Mouse (Mus musculus) stomach, postnatal 0 days (tissue): ENCODE measurements around the gene Chit1. TPM values are rescaled to one million over a fixed set of nuclear protein-coding genes. Genes with fewer than 3 reads are reported as not detected.
A peak's percentile ranks its signal among the peaks of the same experiment; 100 is the strongest.

Experiments
- ATAC-seq: fragments of 200-750 bp; cut with Nextera tagmentation; 2 replicates; pipeline ENCODE4 v1.8.0; 2017; ENCODE audit not compliant: low FRiP score, low TSS enrichment
- DNase-seq: peaks from one replicate; pipeline ENCODE4 v3.0.0-alpha.2; 2016; ENCODE audit warnings: low spot score
- H3K27ac ChIP-seq: fragments of 300-500 bp; sonication (generic); replicated peaks from 2 replicates; pipeline ENCODE4 v1.5.1; 2014; ENCODE audit warnings: mild to moderate bottlenecking, control low read depth
- H3K27me3 ChIP-seq: fragments of 300-500 bp; sonication (generic); 2 replicates; pipeline ENCODE4 v1.6.1; 2014; ENCODE audit warnings: low read length; ENCODE audit not compliant: control insufficient read depth, insufficient read depth
- H3K36me3 ChIP-seq: fragments of 300-500 bp; sonication (generic); 2 replicates; pipeline ENCODE4 v1.6.1; 2014; ENCODE audit warnings: low read length, mixed read lengths; ENCODE audit not compliant: control insufficient read depth, insufficient read depth
- H3K4me1 ChIP-seq: fragments of 300-500 bp; sonication (generic); replicated peaks from 2 replicates; pipeline ENCODE4 v1.6.1; 2014; ENCODE audit warnings: antibody characterized with exemption; ENCODE audit not compliant: control insufficient read depth, insufficient read depth
- H3K4me2 ChIP-seq: fragments of 300-500 bp; sonication (generic); replicated peaks from 2 replicates; pipeline ENCODE4 v1.6.1; 2014; ENCODE audit warnings: low read depth, mild to moderate bottlenecking, control low read depth, moderate library complexity
- H3K4me3 ChIP-seq: fragments of 300-500 bp; sonication (generic); 2 replicates; pipeline ENCODE4 v1.5.1; 2014; ENCODE audit warnings: low read depth, low read length, control low read depth
- H3K9ac ChIP-seq: fragments of 300-500 bp; sonication (generic); 2 replicates; pipeline ENCODE4 v1.6.1; 2014; ENCODE audit warnings: mild to moderate bottlenecking, low read length, control low read depth, mixed read lengths
- H3K9me3 ChIP-seq: fragments of 300-500 bp; sonication (generic); 2 replicates; pipeline ENCODE4 v1.6.1; 2016; ENCODE audit warnings: low read length; ENCODE audit not compliant: control insufficient read depth
- CTCF ChIP-seq: IDR thresholded peaks from 2 replicates; pipeline ENCODE4 v1.5.1; 2016; ENCODE audit warnings: antibody characterized with exemption, low read depth, mild to moderate bottlenecking, moderate library complexity
- EP300 ChIP-seq: optimal IDR thresholded peaks from 2 replicates; pipeline ENCODE3; 2016; ENCODE audit warnings: antibody characterized with exemption
- WGBS: fragments of 180-500 bp; shearing (Covaris S2); extraction: QIAGEN DNeasy Blood & Tissue Kit; methylation state at CpG from one replicate; pipeline ENCODE4 v1.1.7; 2014; 5-methylcytosine and 5-hydroxymethylcytosine counted together
- polyA plus RNA-seq: library from polyadenylated mRNA; unstranded; fragments of >200 nt; fragmentation: Nextera tagmentation; extraction: Ambion mirVana; gene quantifications from 2 replicates; pipeline ENCODE4 v1.2.1, GENCODE M21; 2015

The Chit1 gene
- polyA plus RNA-seq, 1 experiment from 2014 or later: 38.5 TPM

DNA sequence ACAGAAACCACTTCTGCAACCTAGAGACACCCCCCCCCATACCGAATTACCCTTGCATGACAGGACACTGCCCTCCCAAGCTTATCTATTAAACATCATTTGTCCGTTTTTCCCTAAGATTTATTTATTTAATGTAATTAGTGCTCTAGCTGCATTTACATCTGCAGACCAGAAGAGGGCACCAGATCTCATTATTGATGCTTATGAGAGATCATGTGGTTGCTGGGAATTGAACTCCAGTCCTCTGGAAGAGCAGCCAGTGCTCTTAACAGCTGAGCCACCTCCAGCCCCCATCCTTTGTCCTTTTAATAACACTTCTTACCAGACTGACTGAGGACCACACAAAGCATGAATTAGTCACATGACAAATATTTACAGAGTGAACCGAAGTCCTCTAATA is 43.6 kb downstream of the Chit1 start:
- DNase-seq (no peak), ATAC-seq (no peak)
- Histone ChIP-seq H3K4me1 (no peaks in the 10 kb centered on the region), H3K36me3 (no peaks in the 10 kb centered on the region), H3K4me3 (no peak overlapping the region), H3K4me2 (no peak overlapping the region), H3K27me3 (no peaks in the 10 kb centered on the region), H3K9me3 (no peaks in the 10 kb centered on the region), H3K27ac (no peak overlapping the region), H3K9ac (no peak overlapping the region)
- TF ChIP-seq CTCF (peak; percentile 66), EP300 (no peak)
- 48% methylated on average over 3 of the region's 3 CpGs for WGBS

DNA sequence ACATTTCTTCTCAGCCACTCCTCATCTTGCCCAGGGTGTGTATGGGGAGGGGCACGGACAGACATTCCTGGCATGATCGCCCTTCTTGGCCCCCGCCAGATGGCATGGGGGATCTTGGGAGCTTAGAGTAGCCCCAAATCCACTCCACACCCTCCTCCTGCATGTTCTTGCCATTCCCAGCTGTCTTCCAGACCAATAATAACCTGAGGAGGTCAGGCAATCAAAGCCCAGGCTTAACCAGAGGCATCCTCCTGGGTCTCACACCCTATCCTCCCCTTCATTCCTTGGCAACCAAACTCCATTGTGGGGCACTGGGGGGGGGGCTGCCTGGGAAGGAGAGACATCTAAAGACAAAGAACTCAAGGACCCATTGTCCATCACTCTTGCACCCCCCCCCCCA is 49.4 kb downstream of the Chit1 start:
- ATAC-seq: no peak
- no peak overlapping the region for H3K27ac ChIP-seq
- H3K27me3 ChIP-seq: no peaks in the 10 kb centered on the region
- no peak for TF ChIP-seq CTCF
- TF ChIP-seq EP300: no peak
- 68% methylated on average over 3 of the region's 3 CpGs for WGBS
- no peaks in the 10 kb centered on the region for H3K4me1 ChIP-seq
- no peak for DNase-seq
- no peaks in the 10 kb centered on the region for H3K9me3 ChIP-seq
- no peak overlapping the region for H3K4me3 ChIP-seq
- no peak overlapping the region for H3K9ac ChIP-seq
- H3K4me2 ChIP-seq: no peak overlapping the region
- no peaks in the 10 kb centered on the region for H3K36me3 ChIP-seq

DNA sequence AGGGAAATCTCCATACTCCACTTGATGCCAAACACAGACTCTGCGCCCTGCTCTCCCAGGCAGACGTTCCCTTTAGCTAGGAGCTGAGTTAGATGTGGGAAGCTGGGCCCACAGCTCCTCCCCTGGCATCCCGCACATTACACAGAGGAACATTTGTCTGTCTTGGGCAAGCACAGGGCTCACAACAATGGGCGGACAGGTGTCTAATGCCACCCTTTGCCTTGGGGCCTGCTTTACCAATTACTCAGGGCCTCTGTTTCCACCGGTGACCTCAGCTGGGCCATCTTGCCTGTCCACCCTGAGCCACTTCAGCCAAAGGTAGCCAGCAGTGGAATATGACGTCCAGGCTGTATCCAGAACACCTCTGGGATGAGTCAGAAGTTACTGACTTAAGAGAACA is 50.4 kb downstream of the Chit1 start:
- WGBS: 75% methylated on average over 6 of the region's 6 CpGs
- no peak for ATAC-seq

DNA sequence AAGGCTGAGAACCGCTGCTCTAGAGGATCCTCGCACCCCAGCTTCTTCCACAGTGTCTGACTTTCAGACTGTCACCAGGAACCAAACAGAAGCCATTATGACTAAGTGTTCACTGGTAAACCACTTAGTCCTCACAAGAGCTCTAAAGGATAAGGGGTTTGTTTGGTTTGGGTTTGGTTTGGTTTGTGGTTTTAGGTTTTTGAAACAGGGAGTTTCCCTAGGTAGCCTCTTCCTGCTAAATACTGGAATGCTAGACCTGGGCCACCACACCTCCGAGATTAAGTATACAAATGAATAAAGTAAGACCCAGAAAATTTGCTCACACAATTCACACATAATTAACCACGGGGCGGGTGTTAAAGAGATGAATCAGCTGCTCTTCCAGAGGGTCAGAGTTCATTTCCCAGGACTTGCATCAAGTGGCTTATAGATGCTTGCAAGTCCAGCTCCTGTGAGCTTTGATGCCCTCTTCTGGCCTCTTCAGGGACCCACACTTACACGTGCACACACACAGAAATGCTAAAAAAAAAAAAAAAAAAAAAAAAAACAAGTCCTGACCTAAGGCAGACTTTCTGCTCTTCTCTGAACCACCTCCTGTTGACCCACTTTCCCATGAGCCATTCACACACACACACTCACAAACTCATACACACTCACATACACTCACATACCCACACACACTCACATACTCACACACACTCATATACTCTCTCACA is 51.6 kb downstream of the Chit1 start:
- Histone ChIP-seq H3K4me1 (no peaks in the 10 kb centered on the region), H3K4me2 (no peak overlapping the region), H3K27ac (no peak overlapping the region), H3K36me3 (no peaks in the 10 kb centered on the region), H3K4me3 (no peak overlapping the region), H3K27me3 (no peaks in the 10 kb centered on the region), H3K9me3 (no peaks in the 10 kb centered on the region), H3K9ac (no peak overlapping the region)
- 69% methylated on average over 6 of the region's 6 CpGs for WGBS
- peak; percentile 59 for ATAC-seq
- TF ChIP-seq CTCF (peak; percentile 30; the same call in 1 of the 2 replicates), EP300 (no peak)
- no peak for DNase-seq

More for the DNA sequence above, 50.4 kb downstream of the Chit1 start:
- Histone ChIP-seq H3K36me3 (no peaks in the 10 kb centered on the region), H3K4me1 (no peaks in the 10 kb centered on the region), H3K4me3 (no peak overlapping the region), H3K9ac (no peak overlapping the region), H3K9me3 (no peaks in the 10 kb centered on the region), H3K27ac (no peak overlapping the region), H3K27me3 (no peaks in the 10 kb centered on the region), H3K4me2 (no peak overlapping the region)
- DNase-seq: no peak
- TF ChIP-seq EP300: no peak
- TF ChIP-seq CTCF: no peak

DNA sequence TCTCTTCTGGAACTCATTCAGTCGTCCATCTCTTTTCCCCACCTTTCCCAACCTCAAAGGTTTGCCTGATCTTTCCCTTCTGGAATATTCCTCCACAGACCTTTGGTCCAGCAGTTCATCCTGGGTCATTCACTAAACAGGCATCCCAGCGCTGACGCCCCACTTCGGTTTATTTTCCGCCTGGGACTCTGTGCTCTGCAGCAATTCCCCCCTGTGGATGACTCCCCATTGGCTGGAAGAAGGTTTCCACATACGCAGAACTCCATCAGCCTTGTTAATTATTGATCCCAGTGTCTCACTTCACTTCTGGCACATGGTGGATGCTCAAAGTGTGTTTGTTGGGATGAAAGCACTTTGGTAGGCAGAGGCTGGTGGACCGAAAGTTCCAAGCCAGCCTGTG is 52.4 kb downstream of the Chit1 start:
- Histone ChIP-seq H3K9ac (no peak overlapping the region), H3K9me3 (no peaks in the 10 kb centered on the region), H3K4me2 (no peak overlapping the region), H3K36me3 (no peaks in the 10 kb centered on the region), H3K4me1 (no peaks in the 10 kb centered on the region), H3K27me3 (no peaks in the 10 kb centered on the region), H3K27ac (no peak overlapping the region), H3K4me3 (no peak overlapping the region)
- no peak for DNase-seq
- WGBS: 82% methylated on average over 7 of the region's 7 CpGs
- TF ChIP-seq CTCF (no peak), EP300 (no peak)
- ATAC-seq: no peak

DNA sequence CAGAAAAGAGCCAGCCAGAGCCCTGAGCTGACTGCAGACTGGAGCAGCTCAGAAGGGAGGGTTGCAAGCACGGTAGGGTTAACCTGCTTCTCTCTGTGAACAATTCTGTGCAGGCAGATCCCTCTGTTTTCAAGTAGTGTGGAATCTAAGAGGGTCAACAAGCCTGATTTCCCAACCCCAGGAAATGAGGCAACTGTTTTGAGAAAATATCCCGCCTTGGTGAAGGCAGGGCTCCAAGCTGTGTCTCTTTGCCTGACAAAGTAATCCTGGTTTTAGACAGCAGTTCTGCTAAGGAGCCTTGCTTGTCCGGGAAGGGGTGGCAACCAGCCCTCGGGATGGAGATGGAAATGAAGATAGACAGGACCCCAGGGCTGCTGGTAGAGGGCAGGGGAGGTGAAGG is 53.4 kb downstream of the Chit1 start:
- Histone ChIP-seq H3K9ac (no peak overlapping the region), H3K27me3 (no peaks in the 10 kb centered on the region), H3K4me2 (no peak overlapping the region), H3K36me3 (no peaks in the 10 kb centered on the region), H3K9me3 (no peaks in the 10 kb centered on the region), H3K4me1 (no peaks in the 10 kb centered on the region), H3K27ac (no peak overlapping the region), H3K4me3 (no peak overlapping the region)
- no peak for TF ChIP-seq EP300
- no peak for TF ChIP-seq CTCF
- WGBS: 61% methylated on average over 4 of the region's 4 CpGs
- DNase-seq (no peak), ATAC-seq (no peak)
